Mouse (Mus musculus): Measurements from ENCODE around the gene Olfr589. TPM values are rescaled to one million over a fixed set of nuclear protein-coding genes. Genes with fewer than 3 reads are reported as not detected.
"Not testable (repeated sequence)": the region's sequence is repeated elsewhere in the genome, so short reads cannot be mapped to it uniquely, and the experiment has no call there.

Gene Olfr589
- polyA plus RNA-seq (2016; fragmentation: Nextera tagmentation; extraction: Ambion mirVana): not detected in 2 replicates

DNA sequence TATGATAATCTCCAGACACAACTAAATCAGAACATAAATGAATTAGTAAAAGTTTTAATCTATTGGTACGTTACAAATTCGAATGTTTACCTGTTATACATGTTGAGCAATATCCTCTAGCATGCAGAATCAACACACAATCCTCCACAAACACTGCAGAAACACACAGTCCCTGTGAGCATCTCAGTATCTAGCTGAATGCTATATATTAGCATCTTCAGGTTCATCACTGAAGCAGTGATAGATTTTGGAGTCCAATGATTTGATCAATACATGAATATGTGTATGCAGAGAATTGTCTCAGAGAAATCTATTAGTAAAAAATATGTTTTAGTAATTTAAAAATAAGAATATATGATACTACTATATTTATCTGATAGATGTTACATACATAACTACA lies at the start of gene Olfr589:
Gene Olfr589, minus strand, starts transcription at position 101 of the 400 bp plus-strand sequence.
- H3K9ac ChIP-seq (replicated peaks): no peak within 1 kb of the TSS
- H3K36me3 ChIP-seq: no peaks in the 10 kb centered on the region
- H3K4me1 ChIP-seq: no peaks in the 10 kb centered on the region
- H3K27ac ChIP-seq (replicated peaks): no peak within 1 kb of the TSS
- no peaks in the 10 kb centered on the region for H3K9me3 ChIP-seq
- no peak within 1 kb of the TSS for H3K4me3 ChIP-seq
- no peak for ATAC-seq (ENCODE audit: low FRiP score, low read depth)
- no peaks in the 10 kb centered on the region for H3K27me3 ChIP-seq
- 71% methylated on average over 2 of the region's 2 CpGs for WGBS
- H3K4me2 ChIP-seq (replicated peaks): no peak within 1 kb of the TSS

DNA sequence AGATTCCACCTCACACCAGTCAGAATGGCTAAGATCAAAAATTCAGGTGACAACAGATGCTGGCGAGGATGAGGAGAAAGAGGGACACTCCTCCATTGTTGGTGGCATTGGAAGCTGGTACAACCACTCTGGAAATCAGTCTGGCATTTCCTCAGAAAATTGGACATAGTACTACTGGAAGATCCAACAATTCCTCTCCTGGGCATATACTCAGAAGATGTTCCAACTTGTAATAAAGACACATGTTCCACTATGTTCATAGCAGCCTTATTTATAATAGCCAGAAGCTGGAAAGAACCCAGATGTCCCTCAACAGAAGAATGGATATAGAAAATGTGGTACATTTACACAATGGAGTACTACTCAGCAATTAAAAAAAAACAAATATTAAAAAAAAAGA lies 28.3 kb upstream of the Olfr589 start, which contains the start of gene Olfr592:
Gene Olfr592, plus strand, starts transcription at position 301 of the 400 bp plus-strand sequence.
- H3K9ac ChIP-seq (replicated peaks); H3K36me3 ChIP-seq; H3K4me1 ChIP-seq; H3K27ac ChIP-seq (replicated peaks); H3K27me3 ChIP-seq; H3K4me3 ChIP-seq; ATAC-seq (ENCODE audit: low FRiP score, low read depth); H3K9me3 ChIP-seq; H3K4me2 ChIP-seq (replicated peaks): not testable (repeated sequence)
- 86% methylated on average over 1 of the region's 1 CpGs for WGBS

DNA sequence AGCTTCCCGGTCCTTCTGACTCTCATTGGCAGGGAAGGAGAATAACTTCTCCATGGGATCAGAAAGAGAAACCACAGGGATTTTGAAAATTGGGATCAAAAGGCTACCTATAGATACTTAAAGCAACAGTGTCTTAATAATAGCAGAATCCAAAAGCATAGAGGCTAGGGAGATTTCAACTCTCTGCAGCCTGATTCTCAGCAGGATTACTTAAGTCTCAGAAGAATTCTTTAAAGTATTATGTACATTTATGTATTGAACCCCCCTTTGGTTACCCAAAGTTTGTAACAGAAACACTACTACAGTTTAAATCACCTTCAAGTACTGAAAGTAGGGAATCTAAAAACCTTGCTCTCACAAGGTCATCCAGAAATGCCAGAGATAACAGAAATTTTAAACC lies 22.1 kb upstream of the Olfr589 start, which contains the start of gene Olfr591:
Gene Olfr591, minus strand, starts transcription at position 101 of the 400 bp plus-strand sequence.
- Histone ChIP-seq H3K27me3 (no peaks in the 10 kb centered on the region), H3K36me3 (no peaks in the 10 kb centered on the region), H3K9me3 (0 out of 2 replicates have a peak, but pooled peaks cover 3% of the 10 kb centered on the region), H3K9ac (replicated peaks) (no peak within 1 kb of the TSS), H3K27ac (replicated peaks) (no peak within 1 kb of the TSS), H3K4me2 (replicated peaks) (no peak within 1 kb of the TSS), H3K4me3 (no peak within 1 kb of the TSS), H3K4me1 (no peaks in the 10 kb centered on the region)
- 84% methylated on average over 1 of the region's 1 CpGs for WGBS
- ATAC-seq (ENCODE audit: low FRiP score, low read depth): no peak

DNA sequence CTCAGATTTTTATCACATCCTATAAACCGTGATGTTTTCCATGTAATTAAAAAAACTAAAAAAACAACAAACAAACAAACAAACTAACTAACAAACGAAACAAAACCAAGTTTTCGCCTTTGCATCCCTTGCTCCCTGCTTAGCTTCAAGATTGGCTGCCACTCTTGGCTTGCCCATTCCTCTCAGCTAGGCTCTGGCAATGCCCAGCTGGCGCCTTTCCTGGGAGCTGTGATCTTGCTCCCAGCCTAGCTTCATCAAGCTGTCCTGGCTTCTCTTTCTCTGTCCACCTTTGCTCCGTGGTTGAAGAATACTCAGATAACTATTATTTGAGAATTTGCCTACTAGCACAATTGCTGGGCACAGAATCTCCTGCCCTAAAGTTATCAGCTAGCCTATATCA lies 13.5 kb upstream of the Olfr589 start:
- Histone ChIP-seq H3K4me3 (no peak overlapping the region), H3K9ac (replicated peaks) (no peak overlapping the region), H3K27me3 (no peaks in the 10 kb centered on the region), H3K4me2 (replicated peaks) (no peak overlapping the region), H3K36me3 (no peaks in the 10 kb centered on the region), H3K27ac (replicated peaks) (no peak overlapping the region), H3K9me3 (no peaks in the 10 kb centered on the region), H3K4me1 (no peaks in the 10 kb centered on the region)
- WGBS: 78% methylated on average over 5 of the region's 5 CpGs
- no peak for ATAC-seq (ENCODE audit: low FRiP score, low read depth)

DNA sequence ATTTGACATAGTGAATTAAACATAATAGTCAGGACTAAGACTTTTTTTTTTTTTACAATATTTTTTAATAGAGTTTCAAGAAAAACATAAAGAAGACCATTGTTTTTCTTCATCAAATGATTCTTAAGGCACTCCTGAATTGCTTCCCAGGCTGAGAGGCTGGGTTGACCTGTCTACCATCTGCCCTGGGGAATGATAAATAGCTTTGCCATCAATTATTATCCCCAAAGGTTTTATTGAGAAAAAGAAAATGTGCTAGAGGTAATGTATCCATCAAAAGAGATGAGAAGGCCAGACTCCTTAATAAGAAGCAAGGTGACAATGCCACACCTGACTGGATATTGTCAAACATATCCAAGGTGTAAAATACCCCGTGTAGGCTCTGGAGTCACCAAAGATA lies 15.6 kb downstream of the Olfr589 start, which contains the start of gene Olfr588-ps1:
Gene Olfr588-ps1, plus strand, starts transcription at position 301 of the 400 bp plus-strand sequence.
- no peak within 1 kb of the TSS for H3K4me3 ChIP-seq
- H3K27me3 ChIP-seq: no peaks in the 10 kb centered on the region
- no peak within 1 kb of the TSS for H3K4me2 ChIP-seq (replicated peaks)
- H3K4me1 ChIP-seq: no peaks in the 10 kb centered on the region
- no peak within 1 kb of the TSS for H3K9ac ChIP-seq (replicated peaks)
- WGBS: 88% methylated on average over 1 of the region's 1 CpGs
- no peak for ATAC-seq (ENCODE audit: low FRiP score, low read depth)
- H3K27ac ChIP-seq (replicated peaks): no peak within 1 kb of the TSS
- no peaks in the 10 kb centered on the region for H3K9me3 ChIP-seq
- no peaks in the 10 kb centered on the region for H3K36me3 ChIP-seq

DNA sequence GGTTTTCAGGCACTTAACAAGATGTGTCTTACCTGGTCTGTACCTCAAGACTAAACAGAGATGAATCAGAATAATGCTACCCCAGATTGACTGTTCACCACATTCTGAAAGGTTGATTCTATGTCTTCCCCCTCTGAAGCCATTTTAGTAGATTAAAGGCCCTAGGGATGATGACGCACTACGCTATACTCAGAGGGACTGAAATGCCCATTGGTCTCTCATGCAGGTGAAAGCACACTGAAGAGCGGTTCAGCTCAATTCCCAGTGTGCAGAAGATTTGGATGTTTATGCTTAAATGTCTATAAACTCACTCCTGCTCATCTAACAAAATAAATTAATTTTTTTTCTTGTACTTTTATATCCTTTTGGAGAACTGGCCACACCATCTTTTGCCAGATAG lies 30.6 kb downstream of the Olfr589 start, which contains the start of gene Olfr586:
Gene Olfr586, minus strand, starts transcription at position 101 of the 400 bp plus-strand sequence.
- H3K27me3 ChIP-seq: no peaks in the 10 kb centered on the region
- no peak within 1 kb of the TSS for H3K27ac ChIP-seq (replicated peaks)
- no peaks in the 10 kb centered on the region for H3K9me3 ChIP-seq
- H3K9ac ChIP-seq (replicated peaks): no peak within 1 kb of the TSS
- no peak for ATAC-seq (ENCODE audit: low FRiP score, low read depth)
- H3K36me3 ChIP-seq: no peaks in the 10 kb centered on the region
- H3K4me1 ChIP-seq: no peaks in the 10 kb centered on the region
- WGBS: 90% methylated on average over 3 of the region's 3 CpGs
- H3K4me2 ChIP-seq (replicated peaks): no peak within 1 kb of the TSS
- no peak within 1 kb of the TSS for H3K4me3 ChIP-seq

DNA sequence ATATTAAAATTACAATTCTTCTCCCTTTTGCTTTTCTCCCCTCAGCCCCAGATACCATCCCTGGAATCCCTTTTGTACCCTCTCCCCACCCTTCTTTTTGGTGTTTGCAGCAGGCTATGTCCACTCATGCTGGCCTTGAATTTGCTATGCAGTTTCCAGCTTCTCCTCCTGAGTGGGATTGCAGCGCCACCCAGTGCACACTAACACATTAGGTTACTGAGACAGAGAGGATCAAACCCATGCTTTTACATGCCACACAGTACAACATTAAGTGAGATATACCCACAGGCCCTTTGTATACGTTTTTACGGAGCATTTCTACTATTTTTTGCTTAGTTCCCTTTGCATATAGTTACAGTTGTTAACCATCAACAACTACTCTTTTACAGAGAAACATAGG lies 36.8 kb downstream of the Olfr589 start:
- Histone ChIP-seq H3K27ac (replicated peaks) (no peak overlapping the region), H3K4me3 (no peak overlapping the region), H3K4me2 (replicated peaks) (no peak overlapping the region), H3K36me3 (no peaks in the 10 kb centered on the region), H3K9ac (replicated peaks) (no peak overlapping the region), H3K4me1 (no peaks in the 10 kb centered on the region), H3K27me3 (no peaks in the 10 kb centered on the region), H3K9me3 (no peaks in the 10 kb centered on the region)
- 45% methylated on average over 3 of the region's 3 CpGs for WGBS
- no peak for ATAC-seq (ENCODE audit: low FRiP score, low read depth)

Other genes with a start within 250 kb of the Olfr589 start
- not detected in 2 replicates for gene Olfr571, start 238.8 kb downstream of the Olfr589 start, polyA plus RNA-seq (2016; fragmentation: Nextera tagmentation; extraction: Ambion mirVana)
- not detected in 2 replicates for gene Olfr572, start 231.9 kb downstream of the Olfr589 start, polyA plus RNA-seq (2016; fragmentation: Nextera tagmentation; extraction: Ambion mirVana)
- gene Olfr573-ps1, start 213.8 kb downstream of the Olfr589 start, polyA plus RNA-seq (2016; fragmentation: Nextera tagmentation; extraction: Ambion mirVana): not detected in 2 replicates
- not detected in 2 replicates for gene Olfr574, start 207.9 kb downstream of the Olfr589 start, polyA plus RNA-seq (2016; fragmentation: Nextera tagmentation; extraction: Ambion mirVana)
- gene Olfr575, start 197.6 kb downstream of the Olfr589 start, polyA plus RNA-seq (2016; fragmentation: Nextera tagmentation; extraction: Ambion mirVana): not detected in 2 replicates
- gene Olfr576, start 193.7 kb downstream of the Olfr589 start, polyA plus RNA-seq (2016; fragmentation: Nextera tagmentation; extraction: Ambion mirVana): not detected in 2 replicates
- gene Olfr577, start 180.4 kb downstream of the Olfr589 start, polyA plus RNA-seq (2016; fragmentation: Nextera tagmentation; extraction: Ambion mirVana): not detected in 2 replicates
- gene Olfr578, start 167.0 kb downstream of the Olfr589 start, polyA plus RNA-seq (2016; fragmentation: Nextera tagmentation; extraction: Ambion mirVana): not detected in 2 replicates
- not detected in 2 replicates for gene Olfr582, start 118.3 kb downstream of the Olfr589 start, polyA plus RNA-seq (2016; fragmentation: Nextera tagmentation; extraction: Ambion mirVana)
- gene Olfr583, start 105.1 kb downstream of the Olfr589 start, polyA plus RNA-seq (2016; fragmentation: Nextera tagmentation; extraction: Ambion mirVana): not detected in 2 replicates
- not detected in 2 replicates for gene Olfr584, start 74.5 kb downstream of the Olfr589 start, polyA plus RNA-seq (2016; fragmentation: Nextera tagmentation; extraction: Ambion mirVana)
- gene Olfr585, start 58.6 kb downstream of the Olfr589 start, polyA plus RNA-seq (2016; fragmentation: Nextera tagmentation; extraction: Ambion mirVana): not detected in 2 replicates
- gene Olfr586, start 30.7 kb downstream of the Olfr589 start, polyA plus RNA-seq (2016; fragmentation: Nextera tagmentation; extraction: Ambion mirVana): not detected in 2 replicates
- gene Olfr588-ps1, start 15.5 kb downstream of the Olfr589 start, polyA plus RNA-seq (2016; fragmentation: Nextera tagmentation; extraction: Ambion mirVana): not detected in 2 replicates
- not detected in 2 replicates for gene Olfr591, start 22.0 kb upstream of the Olfr589 start, polyA plus RNA-seq (2016; fragmentation: Nextera tagmentation; extraction: Ambion mirVana)
- gene Olfr592, start 28.4 kb upstream of the Olfr589 start, polyA plus RNA-seq (2016; fragmentation: Nextera tagmentation; extraction: Ambion mirVana): not detected in 2 replicates
- gene Olfr593, start 55.5 kb upstream of the Olfr589 start, polyA plus RNA-seq (2016; fragmentation: Nextera tagmentation; extraction: Ambion mirVana): not detected in 2 replicates
- not detected in 2 replicates for gene Olfr594, start 60.6 kb upstream of the Olfr589 start, polyA plus RNA-seq (2016; fragmentation: Nextera tagmentation; extraction: Ambion mirVana)
- not detected in 2 replicates for gene Usp17ld, start 96.1 kb upstream of the Olfr589 start, polyA plus RNA-seq (2016; fragmentation: Nextera tagmentation; extraction: Ambion mirVana)
- gene Olfr596, start 149.3 kb upstream of the Olfr589 start, polyA plus RNA-seq (2016; fragmentation: Nextera tagmentation; extraction: Ambion mirVana): not detected in 2 replicates
- gene Olfr597, start 160.0 kb upstream of the Olfr589 start, polyA plus RNA-seq (2016; fragmentation: Nextera tagmentation; extraction: Ambion mirVana): not detected in 2 replicates
- not detected in 2 replicates for gene Olfr598, start 167.2 kb upstream of the Olfr589 start, polyA plus RNA-seq (2016; fragmentation: Nextera tagmentation; extraction: Ambion mirVana)
- not detected in 2 replicates for gene Olfr599, start 179.6 kb upstream of the Olfr589 start, polyA plus RNA-seq (2016; fragmentation: Nextera tagmentation; extraction: Ambion mirVana)
- not detected in 2 replicates for gene Olfr600, start 193.3 kb upstream of the Olfr589 start, polyA plus RNA-seq (2016; fragmentation: Nextera tagmentation; extraction: Ambion mirVana)
- not detected in 2 replicates for gene Olfr601, start 206.3 kb upstream of the Olfr589 start, polyA plus RNA-seq (2016; fragmentation: Nextera tagmentation; extraction: Ambion mirVana)
- not detected in 2 replicates for gene Olfr603, start 229.8 kb upstream of the Olfr589 start, polyA plus RNA-seq (2016; fragmentation: Nextera tagmentation; extraction: Ambion mirVana)